ENCODE assay signal across 10 mouse cellular contexts in genomic region chr2:28680710-28681109, GRCm38 (mm10). TPM values are rescaled to one million over a fixed set of nuclear protein-coding genes. Genes with fewer than 3 reads are reported as not detected.
DNase-seq lines count a peak whose midpoint lies in the region; ATAC-seq and TF ChIP-seq lines count a peak whose summit lies in the region.
"Had no signal": no experiment of that assay in that cellular context is flagged by ENCODE, and none has a peak within 500 bp of the region (broad histone marks: within the 10 kb centered on the region; RNA-seq: fewer than 3 reads in every experiment).

No protein-coding gene starts in this region.

- H3K4me3 ChIP-seq in cerebellum, adult 2 months (replicated peaks; ENCODE audit: insufficient read depth, low read depth, low read length): no peak overlapping the region
- H3K4me3 ChIP-seq in ES-E14 (ENCODE audit: insufficient read depth in 1 of 2, low read depth in 1 of 2, low read length in 2 of 2, poor library complexity in 1 of 2, severe bottlenecking in 1 of 2): no peak overlapping the region
- no peak overlapping the region for H3K4me3 ChIP-seq in forebrain, embryonic 15.5 days
- H3K4me3 ChIP-seq: limb, embryonic 13.5 days had no signal

- no peak overlapping the region for H3K9ac ChIP-seq in ES-E14 (ENCODE audit: insufficient read depth, low read depth, low read length, poor library complexity, severe bottlenecking)
- H3K9ac ChIP-seq in forebrain, embryonic 15.5 days (replicated peaks): no peak overlapping the region
- H3K9ac ChIP-seq: limb, embryonic 13.5 days had no signal

- in situ Hi-C loops in ES-E14 (cut with MboI; ENCODE audit: low sequenced_read_pairs in 2 of 2, unreplicated experiment in 2 of 2): no loop called here

- H3K27me3 ChIP-seq in cerebellum, adult 2 months (ENCODE audit: control insufficient read depth, insufficient read depth, low read length): no peaks in the 10 kb centered on the region
- H3K27me3 ChIP-seq in forebrain, embryonic 15.5 days: no peaks in the 10 kb centered on the region
- H3K27me3 ChIP-seq: limb, embryonic 13.5 days had no signal

- H3K4me1 ChIP-seq in cerebellum, adult 2 months (ENCODE audit: control insufficient read depth, insufficient read depth, low read length): no peaks in the 10 kb centered on the region; the same call in 1 of the 2 replicates
- H3K4me1 ChIP-seq in ES-E14 (ENCODE audit: control insufficient read depth in 2 of 2, insufficient read depth in 2 of 2, low read length in 2 of 2, poor library complexity in 1 of 2): no peaks in the 10 kb centered on the region
- 0 out of 2 replicates have a peak, but pooled peaks cover 3% of the 10 kb centered on the region for H3K4me1 ChIP-seq in forebrain, embryonic 15.5 days
- H3K4me1 ChIP-seq: limb, embryonic 13.5 days had no signal

- no peak overlapping the region for H3K4me2 ChIP-seq in forebrain, embryonic 15.5 days (replicated peaks)
- H3K4me2 ChIP-seq: limb, embryonic 13.5 days had no signal

- TF ChIP-seq CTCF in cerebellum, adult 2 months (IDR thresholded peaks at IDR 0.05; ENCODE audit: borderline replicate concordance, insufficient read depth, low read depth, low read length): peak; percentile 39; the same call in 1 of the 2 replicates

- DNase-seq in cerebellum, adult 2 months: no peak
- DNase-seq in cerebellum, adult 11-12 months: no peak
- DNase-seq in left cerebral cortex, postnatal 4 days: peak; percentile 37
- no peak for DNase-seq in left cerebral cortex, adult 11 months (ENCODE audit: low spot score)
- peak; percentile 30 for DNase-seq in ES-E14 (ENCODE audit: low read depth, low spot score)
- peak; percentile 45 for DNase-seq in induced T-regulatory cell, adult 2 months (ENCODE audit: low read depth)
- DNase-seq in urinary bladder, postnatal 4 days (ENCODE audit: low spot score in 2 of 2): no peak

- no peak for ATAC-seq in forebrain, embryonic 15.5 days (replicated peaks)

- no peak for TF ChIP-seq POLR2A in cerebellum, adult 2 months (IDR thresholded peaks at IDR 0.05; ENCODE audit: borderline replicate concordance, insufficient read depth, low read length)

- peaks cover 56% of the 10 kb centered on the region for H3K36me3 ChIP-seq in ES-E14 (ENCODE audit: control insufficient read depth, insufficient read depth, low read length, poor library complexity, severe bottlenecking)
- peaks cover 87% of the 10 kb centered on the region for H3K36me3 ChIP-seq in forebrain, embryonic 15.5 days

- intact Hi-C loops in left cerebral cortex, postnatal 4 days (cut with DNase I): loop anchor here (10.0 kb wide), 1 partner anchor 164 kb away; the partner anchor contains the start of genes Ddx31 and Gtf3c4

- H3K9me3 ChIP-seq in ES-E14 (ENCODE audit: control insufficient read depth, insufficient read depth, low read depth, low read length): no peaks in the 10 kb centered on the region
- no peaks in the 10 kb centered on the region for H3K9me3 ChIP-seq in forebrain, embryonic 15.5 days
- H3K9me3 ChIP-seq: limb, embryonic 13.5 days had no signal

- no peak overlapping the region for H3K27ac ChIP-seq in cerebellum, adult 2 months (ENCODE audit: insufficient read depth, low read length)
- no peak overlapping the region for H3K27ac ChIP-seq in ES-E14 (ENCODE audit: insufficient read depth, low read depth, low read length, poor library complexity, severe bottlenecking)
- H3K27ac ChIP-seq in forebrain, embryonic 15.5 days (replicated peaks): no peak overlapping the region
- H3K27ac ChIP-seq: limb, embryonic 13.5 days had no signal

- 13% methylated on average over 4 of the region's 4 CpGs for WGBS in cerebellum, adult 2 months
- 19% methylated on average over 4 of the region's 4 CpGs for WGBS in forebrain, embryonic 15.5 days

TF ChIP-seq in ES-E14, 5 proteins besides CTCF, POLR2A, EP300 and RAD21:
- TF ChIP-seq ZNF384 (IDR thresholded peaks at IDR 0.05; ENCODE audit: low read depth, low read length) (no peak), HCFC1 (IDR thresholded peaks at IDR 0.05; ENCODE audit: borderline replicate concordance, insufficient read depth, low read length) (no peak), MAFK (IDR thresholded peaks at IDR 0.05; ENCODE audit: insufficient read depth, low read depth, low read length) (no peak), CHD2 (IDR thresholded peaks at IDR 0.05; ENCODE audit: low read depth, low read length) (no peak), ZC3H11A (IDR thresholded peaks at IDR 0.05; ENCODE audit: borderline replicate concordance, low read depth, low read length) (no peak)

RNA-seq across cellular contexts. Expression of gene Spaca9, which starts 18.8 kb away (rescaled TPM):
- polyA plus RNA-seq in cerebellum, adult 2 months (2012; rRNA removed): 0.61 and 1.5 TPM in 2 replicates
- total RNA-seq in left cerebral cortex, postnatal 4 days (2021): not detected
- total RNA-seq in ES-E14 (2012; rRNA removed): not detected in 2 replicates
- polyA plus RNA-seq in forebrain, embryonic 15.5 days (2015; fragmentation: Nextera tagmentation; extraction: Ambion mirVana): 1.5 and 1.8 TPM in 2 replicates

RNA-seq across cellular contexts. Expression of gene Ak8, which starts 19.3 kb away (rescaled TPM):
- 0.70 and 0.98 TPM in 2 replicates for polyA plus RNA-seq in cerebellum, adult 2 months (2012; rRNA removed)
- 1 to 10 TPM; 1.7 to 1.8 TPM for total RNA-seq in left cerebral cortex, postnatal 4 days (2021)
- 0.26 and 0.49 TPM in 2 replicates for total RNA-seq in ES-E14 (2012; rRNA removed)
- polyA plus RNA-seq in forebrain, embryonic 15.5 days (2015; fragmentation: Nextera tagmentation; extraction: Ambion mirVana): 0.92 and 1.7 TPM in 2 replicates

RNA-seq across cellular contexts. Expression of gene Tsc1, which starts 39.7 kb away (rescaled TPM):
- polyA plus RNA-seq in cerebellum, adult 2 months (2012; rRNA removed): 34.4 and 34.9 TPM in 2 replicates
- total RNA-seq in left cerebral cortex, postnatal 4 days (2021): 10 to 100 TPM; 56.9 to 58.6 TPM
- 14.9 and 18.3 TPM in 2 replicates for total RNA-seq in ES-E14 (2012; rRNA removed)
- polyA plus RNA-seq in forebrain, embryonic 15.5 days (2015; fragmentation: Nextera tagmentation; extraction: Ambion mirVana): 35.8 and 38.4 TPM in 2 replicates

RNA-seq across cellular contexts. Expression of gene Gfi1b, which starts 58.9 kb away (rescaled TPM):
- polyA plus RNA-seq in cerebellum, adult 2 months (2012; rRNA removed): 0.18 TPM in 1 of 2 replicates, not detected in the other
- not detected for total RNA-seq in left cerebral cortex, postnatal 4 days (2021)
- total RNA-seq in ES-E14 (2012; rRNA removed): not detected in 2 replicates
- not detected in 2 replicates for polyA plus RNA-seq in forebrain, embryonic 15.5 days (2015; fragmentation: Nextera tagmentation; extraction: Ambion mirVana)
- polyA plus RNA-seq: frontal cortex, adult 2 months had no signal

Comparison
In these comparisons a context has a peak if more than half of its experiments do, and no peak if none do; other contexts are left out.
1. DNase-seq: peak in left cerebral cortex, postnatal 4 days (single experiment), ES-E14 (single experiment) and induced T-regulatory cell, adult 2 months (single experiment); none in cerebellum, adult 2 months (0 of 2), cerebellum, adult 11-12 months (single experiment), left cerebral cortex, adult 11 months (single experiment) and urinary bladder, postnatal 4 days (0 of 2).